Mouse (Mus musculus): ENCODE measurements around the gene Gpr157. TPM values are rescaled to one million over a fixed set of nuclear protein-coding genes. Genes with fewer than 3 reads are reported as not detected.

The Gpr157 gene
- polyA plus RNA-seq, 1 experiment: 3.1 TPM

DNA sequence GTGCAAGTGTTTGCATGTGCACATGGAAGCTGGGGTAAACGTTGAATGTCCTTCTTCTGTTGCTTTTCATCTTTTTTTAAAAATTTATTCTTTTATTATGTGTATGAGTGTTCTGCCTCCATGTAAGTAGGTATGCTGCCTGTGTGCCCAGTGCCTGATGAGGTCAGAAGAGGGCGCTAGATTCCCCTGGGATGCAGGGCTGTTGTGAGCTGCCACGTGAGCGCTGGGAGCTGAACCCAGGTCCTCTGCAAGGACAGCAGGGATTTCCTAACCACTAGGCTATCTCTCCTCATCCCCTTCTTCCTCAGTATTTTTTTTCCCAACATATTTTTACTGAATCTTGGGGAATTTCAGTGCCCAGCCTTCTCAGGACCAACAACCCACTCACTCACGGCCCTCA is 39.2 kb downstream of the Gpr157 start:
- H3K27ac ChIP-seq (ENCODE audit: insufficient read depth, low read length): no peak overlapping the region
- no peak for DNase-seq
- 92% methylated on average over 5 of the region's 5 CpGs for WGBS
- TF ChIP-seq CTCF (IDR thresholded peaks at IDR 0.05; ENCODE audit: borderline replicate concordance, insufficient read depth, low read depth, low read length) (no peak), POLR2A (IDR thresholded peaks at IDR 0.05; ENCODE audit: borderline replicate concordance, insufficient read depth, low read length) (no peak)
- no peaks in the 10 kb centered on the region for H3K4me1 ChIP-seq (ENCODE audit: control insufficient read depth, insufficient read depth, low read length)
- H3K4me3 ChIP-seq (replicated peaks; ENCODE audit: insufficient read depth, low read depth, low read length): no peak overlapping the region
- no peaks in the 10 kb centered on the region for H3K27me3 ChIP-seq (ENCODE audit: control insufficient read depth, insufficient read depth, low read length)

DNA sequence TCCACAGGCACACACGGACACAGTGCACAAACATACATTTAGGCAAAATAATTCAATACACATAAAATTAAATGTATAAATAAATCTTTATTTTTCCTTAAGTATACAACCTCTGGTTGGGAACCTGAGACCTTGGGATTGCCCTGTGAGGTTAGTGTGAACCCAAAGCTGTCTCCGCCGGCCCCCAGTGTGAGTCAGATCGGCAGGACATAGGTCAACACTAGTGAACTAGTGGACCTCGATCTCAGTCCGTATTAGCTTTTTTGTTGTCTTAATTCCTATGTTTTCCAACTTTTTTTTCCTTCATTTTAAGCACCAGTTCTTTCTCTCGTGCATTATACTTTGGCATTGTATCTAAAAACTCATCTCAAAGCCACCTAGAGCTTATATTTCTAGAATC is 40.7 kb downstream of the Gpr157 start:
- WGBS: 96% methylated on average over 7 of the region's 7 CpGs
- TF ChIP-seq CTCF (IDR thresholded peaks at IDR 0.05; ENCODE audit: borderline replicate concordance, insufficient read depth, low read depth, low read length) (no peak), POLR2A (IDR thresholded peaks at IDR 0.05; ENCODE audit: borderline replicate concordance, insufficient read depth, low read length) (no peak)
- no peak for DNase-seq

DNA sequence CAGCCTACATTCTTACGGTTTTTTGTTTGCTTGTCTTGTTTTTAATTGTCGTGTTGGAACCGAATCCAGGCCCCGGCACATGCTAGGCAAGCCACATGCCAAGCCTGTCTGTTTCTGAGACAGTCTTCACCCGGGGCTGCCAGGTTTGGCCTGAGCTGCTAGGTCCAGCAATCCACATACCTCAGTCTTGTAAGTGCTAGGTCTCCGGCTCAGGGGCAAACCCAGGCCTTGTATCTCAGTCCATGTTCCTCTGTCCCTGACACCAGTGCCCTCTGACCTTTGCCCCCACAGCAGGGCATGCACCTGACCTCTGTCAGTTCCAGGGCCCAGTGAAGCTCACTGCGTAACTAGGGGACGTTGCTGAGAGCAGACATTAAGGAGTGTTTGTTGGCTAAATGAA is 41.4 kb downstream of the Gpr157 start:
- Histone ChIP-seq H3K27me3 (ENCODE audit: control insufficient read depth, insufficient read depth, low read length) (no peaks in the 10 kb centered on the region), H3K4me1 (ENCODE audit: control insufficient read depth, insufficient read depth, low read length) (no peaks in the 10 kb centered on the region), H3K27ac (ENCODE audit: insufficient read depth, low read length) (no peak overlapping the region), H3K4me3 (replicated peaks; ENCODE audit: insufficient read depth, low read depth, low read length) (no peak overlapping the region)
- no peak for TF ChIP-seq CTCF (IDR thresholded peaks at IDR 0.05; ENCODE audit: borderline replicate concordance, insufficient read depth, low read depth, low read length)
- no peak for TF ChIP-seq POLR2A (IDR thresholded peaks at IDR 0.05; ENCODE audit: borderline replicate concordance, insufficient read depth, low read length)
- 36% methylated on average over 8 of the region's 8 CpGs for WGBS
- no peak for DNase-seq

More for the DNA sequence above, 40.7 kb downstream of the Gpr157 start:
- Histone ChIP-seq H3K27me3 (ENCODE audit: control insufficient read depth, insufficient read depth, low read length) (no peaks in the 10 kb centered on the region), H3K4me1 (ENCODE audit: control insufficient read depth, insufficient read depth, low read length) (no peaks in the 10 kb centered on the region), H3K27ac (ENCODE audit: insufficient read depth, low read length) (no peak overlapping the region), H3K4me3 (replicated peaks; ENCODE audit: insufficient read depth, low read depth, low read length) (no peak overlapping the region)

DNA sequence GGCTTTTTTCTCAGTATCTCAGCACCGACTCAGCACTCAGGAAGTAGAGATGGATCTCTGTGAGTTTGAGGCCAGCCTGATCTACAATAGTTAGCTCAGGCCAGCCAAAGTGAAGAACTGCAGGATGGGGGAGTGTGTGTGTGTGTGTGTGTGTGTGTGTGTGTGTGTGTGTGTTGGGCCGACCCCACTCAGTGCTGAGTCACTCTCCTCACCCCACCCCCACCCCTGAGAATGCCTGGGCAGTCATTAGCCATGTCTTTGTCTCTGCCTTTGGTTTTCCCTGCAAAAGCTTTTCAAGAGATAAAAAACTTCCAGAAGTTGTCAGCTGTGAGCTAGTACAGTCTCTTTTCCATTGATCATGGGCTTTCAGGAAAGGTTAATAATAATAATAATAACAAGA is 43.5 kb downstream of the Gpr157 start:
- no peak overlapping the region for H3K27ac ChIP-seq (ENCODE audit: insufficient read depth, low read length)
- 58% methylated on average over 2 of the region's 2 CpGs for WGBS
- H3K4me3 ChIP-seq (replicated peaks; ENCODE audit: insufficient read depth, low read depth, low read length): no peak overlapping the region
- no peaks in the 10 kb centered on the region for H3K27me3 ChIP-seq (ENCODE audit: control insufficient read depth, insufficient read depth, low read length)
- TF ChIP-seq POLR2A (IDR thresholded peaks at IDR 0.05; ENCODE audit: borderline replicate concordance, insufficient read depth, low read length): no peak
- no peak for TF ChIP-seq CTCF (IDR thresholded peaks at IDR 0.05; ENCODE audit: borderline replicate concordance, insufficient read depth, low read depth, low read length)
- no peak for DNase-seq
- no peaks in the 10 kb centered on the region for H3K4me1 ChIP-seq (ENCODE audit: control insufficient read depth, insufficient read depth, low read length)

DNA sequence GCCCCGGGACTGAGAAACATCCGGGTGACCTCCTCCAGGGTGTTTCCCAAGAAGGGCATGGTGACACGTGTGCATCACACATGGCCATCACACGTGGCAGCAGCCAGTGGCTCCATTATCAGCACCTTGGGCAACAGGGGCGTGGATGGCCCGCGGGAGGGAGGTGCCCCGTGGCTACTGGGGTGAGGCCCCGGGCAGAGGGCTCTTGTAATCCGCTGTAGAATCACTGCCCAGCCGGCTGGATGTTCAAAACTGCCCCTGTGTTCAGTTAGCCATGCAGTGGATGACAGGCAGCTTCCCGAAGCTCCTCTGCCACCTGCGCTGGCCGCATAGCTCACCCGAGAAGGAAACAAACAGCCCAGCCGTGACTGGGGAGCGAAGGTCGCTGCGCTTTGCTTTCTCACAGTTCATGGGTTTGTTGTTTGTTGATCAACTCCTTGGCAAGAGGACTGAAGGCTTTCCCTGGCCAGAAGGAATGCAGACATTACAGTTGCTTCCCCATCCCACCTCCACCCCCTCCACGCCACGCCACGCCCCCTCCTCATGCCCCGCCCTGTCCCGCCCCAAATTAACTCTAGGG is 45.6 kb downstream of the Gpr157 start:
- no peak for DNase-seq
- TF ChIP-seq POLR2A (IDR thresholded peaks at IDR 0.05; ENCODE audit: borderline replicate concordance, insufficient read depth, low read length): no peak
- TF ChIP-seq CTCF (IDR thresholded peaks at IDR 0.05; ENCODE audit: borderline replicate concordance, insufficient read depth, low read depth, low read length): no peak
- Histone ChIP-seq H3K27me3 (ENCODE audit: control insufficient read depth, insufficient read depth, low read length) (no peaks in the 10 kb centered on the region), H3K27ac (ENCODE audit: insufficient read depth, low read length) (no peak overlapping the region), H3K4me3 (replicated peaks; ENCODE audit: insufficient read depth, low read depth, low read length) (no peak overlapping the region), H3K4me1 (ENCODE audit: control insufficient read depth, insufficient read depth, low read length) (peaks cover 3% of the 10 kb centered on the region)
- WGBS: 29% methylated on average over 24 of the region's 24 CpGs

DNA sequence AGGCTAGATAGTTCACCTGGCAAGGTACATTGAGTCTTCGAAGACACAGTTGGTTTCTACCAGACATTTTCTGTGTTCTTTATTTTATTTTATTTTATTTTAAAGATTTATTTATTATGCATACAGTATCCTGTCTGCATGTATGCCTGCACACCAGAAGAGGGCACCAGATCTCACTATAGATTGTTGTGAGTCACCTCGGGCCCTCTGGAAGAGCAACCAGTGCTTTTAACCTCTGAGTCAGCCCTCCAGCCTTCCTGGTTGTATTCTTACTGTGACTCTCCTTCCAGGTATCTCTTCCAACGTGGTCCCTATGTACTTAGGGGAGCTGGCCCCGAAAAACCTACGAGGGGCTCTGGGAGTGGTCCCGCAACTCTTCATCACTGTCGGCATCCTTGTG is 48.1 kb downstream of the Gpr157 start:
- Histone ChIP-seq H3K4me3 (replicated peaks; ENCODE audit: insufficient read depth, low read depth, low read length) (no peak overlapping the region), H3K27me3 (ENCODE audit: control insufficient read depth, insufficient read depth, low read length) (no peaks in the 10 kb centered on the region), H3K4me1 (ENCODE audit: control insufficient read depth, insufficient read depth, low read length) (peaks cover 3% of the 10 kb centered on the region), H3K27ac (ENCODE audit: insufficient read depth, low read length) (no peak overlapping the region)
- DNase-seq: no peak
- 86% methylated on average over 7 of the region's 7 CpGs for WGBS
- TF ChIP-seq POLR2A (IDR thresholded peaks at IDR 0.05; ENCODE audit: borderline replicate concordance, insufficient read depth, low read length) (no peak), CTCF (IDR thresholded peaks at IDR 0.05; ENCODE audit: borderline replicate concordance, insufficient read depth, low read depth, low read length) (no peak)

DNA sequence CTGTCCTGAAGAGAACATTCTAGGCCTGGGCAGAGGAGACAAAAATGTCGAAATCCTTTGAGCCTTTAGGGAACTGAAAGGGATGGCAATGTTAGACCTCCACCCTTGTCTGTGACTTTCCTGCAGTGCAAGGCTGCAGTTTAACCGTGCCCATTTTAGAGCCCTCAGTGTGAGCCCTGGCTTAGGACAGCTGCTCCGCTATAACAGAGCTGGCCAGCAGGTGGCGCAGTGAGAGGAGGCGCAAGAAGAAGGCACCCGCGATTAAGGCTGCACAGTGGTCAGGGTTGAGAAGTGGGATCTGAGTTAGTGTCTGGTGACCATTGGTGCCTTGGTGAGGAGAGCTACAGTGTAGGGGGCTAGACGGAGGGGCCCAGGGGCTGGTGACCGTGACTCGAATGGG is 49.5 kb downstream of the Gpr157 start:
- peak; percentile 93 for TF ChIP-seq CTCF (IDR thresholded peaks at IDR 0.05; ENCODE audit: borderline replicate concordance, insufficient read depth, low read depth, low read length)
- TF ChIP-seq POLR2A (IDR thresholded peaks at IDR 0.05; ENCODE audit: borderline replicate concordance, insufficient read depth, low read length): no peak
- 5% methylated on average over 10 of the region's 10 CpGs for WGBS
- DNase-seq: peak; percentile 55 to 78
- Histone ChIP-seq H3K4me3 (replicated peaks; ENCODE audit: insufficient read depth, low read depth, low read length) (no peak overlapping the region), H3K27ac (ENCODE audit: insufficient read depth, low read length) (no peak overlapping the region), H3K27me3 (ENCODE audit: control insufficient read depth, insufficient read depth, low read length) (no peaks in the 10 kb centered on the region), H3K4me1 (ENCODE audit: control insufficient read depth, insufficient read depth, low read length) (peaks cover 3% of the 10 kb centered on the region)

DNA sequence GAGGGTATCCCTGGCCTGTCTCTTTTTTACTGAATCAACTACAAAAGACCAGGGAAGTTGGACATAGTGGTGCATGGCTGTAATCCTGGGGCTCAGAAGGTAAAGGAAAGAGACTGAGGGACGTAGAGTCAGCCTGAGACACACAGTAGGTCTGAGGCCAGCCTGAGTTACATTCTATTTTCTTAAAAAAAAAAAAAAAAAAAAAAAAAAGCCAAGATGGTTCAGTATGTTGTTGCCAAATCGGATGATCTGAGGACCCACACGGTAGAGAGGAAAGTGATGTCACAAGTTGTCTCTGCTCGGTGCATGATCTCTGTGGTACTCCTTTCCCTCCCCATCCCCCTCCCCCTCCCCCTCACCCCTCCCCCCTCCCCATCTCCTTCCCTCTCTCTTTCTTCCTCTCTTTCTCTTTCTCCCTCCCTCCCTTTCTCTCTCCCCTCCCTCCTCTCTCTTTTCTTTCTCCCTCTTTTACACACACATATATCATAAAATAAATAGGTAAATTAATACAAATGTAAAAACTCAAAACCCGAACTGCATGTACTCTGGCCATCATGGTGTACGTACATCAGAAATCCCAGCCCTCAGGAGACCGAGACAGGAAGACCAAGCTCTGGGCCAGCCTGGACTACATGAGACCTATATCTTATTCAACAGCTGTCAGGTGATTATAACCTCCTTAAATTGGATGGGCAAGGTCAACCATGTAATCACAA is 50.4 kb downstream of the Gpr157 start:
- H3K27ac ChIP-seq (ENCODE audit: insufficient read depth, low read length): no peak overlapping the region
- TF ChIP-seq CTCF (IDR thresholded peaks at IDR 0.05; ENCODE audit: borderline replicate concordance, insufficient read depth, low read depth, low read length) (no peak), POLR2A (IDR thresholded peaks at IDR 0.05; ENCODE audit: borderline replicate concordance, insufficient read depth, low read length) (no peak)
- peaks cover 3% of the 10 kb centered on the region for H3K4me1 ChIP-seq (ENCODE audit: control insufficient read depth, insufficient read depth, low read length)
- no peak overlapping the region for H3K4me3 ChIP-seq (replicated peaks; ENCODE audit: insufficient read depth, low read depth, low read length)
- DNase-seq: no peak
- 81% methylated on average over 7 of the region's 7 CpGs for WGBS
- no peaks in the 10 kb centered on the region for H3K27me3 ChIP-seq (ENCODE audit: control insufficient read depth, insufficient read depth, low read length)
